Mouse (Mus musculus) ovary, adult 18-20 months (tissue): ENCODE data around the gene Hist1h2ag.

Experiments used
- DNase-seq: peaks from one replicate; pipeline ENCODE4 v3.0.0; 2022; ENCODE audit warnings: low spot score, mixed read lengths

The Hist1h2ag gene

DNA sequence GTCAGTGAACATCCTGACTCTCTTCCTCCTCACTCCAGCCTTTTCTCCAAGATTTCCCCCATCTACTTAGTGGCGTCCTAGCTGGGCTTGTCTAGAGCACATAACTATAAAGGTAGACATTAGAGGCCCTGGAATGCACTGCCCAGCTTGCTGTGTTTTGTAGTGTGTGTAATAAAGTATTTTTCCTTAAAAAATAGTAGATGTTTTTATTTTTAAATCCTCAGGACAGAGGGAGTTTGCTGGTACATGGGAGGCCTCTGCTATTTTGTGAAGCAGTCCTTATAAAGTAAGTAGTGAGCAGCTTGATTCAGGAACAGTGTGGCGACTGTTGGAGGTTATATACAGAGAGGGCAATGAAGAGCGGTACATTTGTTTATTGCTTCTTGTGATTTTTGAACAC lies 34.0 kb downstream of the Hist1h2ag start:
- no peak for DNase-seq

DNA sequence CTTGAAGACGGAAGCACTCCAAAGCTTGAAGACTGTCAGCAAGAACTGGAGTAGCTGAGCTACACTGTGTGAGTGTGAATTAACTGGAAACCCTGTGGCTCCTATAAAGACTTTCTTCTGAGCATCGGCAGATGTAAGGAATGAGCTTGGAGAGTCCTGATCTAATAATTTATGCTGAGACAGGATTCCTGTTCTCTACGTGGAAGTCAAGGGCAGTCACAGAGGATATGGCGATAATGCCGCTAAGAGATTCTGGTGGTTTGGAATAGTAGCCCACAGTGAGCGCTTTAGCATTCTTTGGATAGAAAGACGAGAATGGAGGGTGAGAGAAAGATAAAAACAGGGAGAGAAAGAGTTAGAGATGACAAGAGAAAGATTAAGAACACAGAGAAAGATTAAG lies 34.9 kb downstream of the Hist1h2ag start:
- no peak for DNase-seq

DNA sequence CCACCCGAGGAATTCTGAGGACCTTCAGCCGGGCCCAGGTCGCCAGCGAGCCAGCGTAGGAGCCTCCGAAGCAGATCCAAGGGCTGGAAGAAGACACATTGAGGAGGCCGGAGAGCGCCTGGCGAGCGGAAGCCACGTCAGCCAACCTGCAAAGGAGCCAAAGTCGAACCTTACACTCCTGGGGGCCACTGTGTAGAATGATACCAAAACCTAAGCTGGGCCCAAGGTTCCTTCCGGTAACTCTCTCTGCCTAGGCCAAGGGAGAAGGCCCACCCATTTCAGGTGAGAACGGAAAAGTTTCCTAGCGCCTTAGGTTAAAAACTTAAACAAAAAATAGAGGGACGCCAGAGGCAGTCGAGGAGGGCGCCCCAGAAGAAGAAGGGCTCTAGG lies 35.6 kb downstream of the Hist1h2ag start:
- DNase-seq, result no peak

DNA sequence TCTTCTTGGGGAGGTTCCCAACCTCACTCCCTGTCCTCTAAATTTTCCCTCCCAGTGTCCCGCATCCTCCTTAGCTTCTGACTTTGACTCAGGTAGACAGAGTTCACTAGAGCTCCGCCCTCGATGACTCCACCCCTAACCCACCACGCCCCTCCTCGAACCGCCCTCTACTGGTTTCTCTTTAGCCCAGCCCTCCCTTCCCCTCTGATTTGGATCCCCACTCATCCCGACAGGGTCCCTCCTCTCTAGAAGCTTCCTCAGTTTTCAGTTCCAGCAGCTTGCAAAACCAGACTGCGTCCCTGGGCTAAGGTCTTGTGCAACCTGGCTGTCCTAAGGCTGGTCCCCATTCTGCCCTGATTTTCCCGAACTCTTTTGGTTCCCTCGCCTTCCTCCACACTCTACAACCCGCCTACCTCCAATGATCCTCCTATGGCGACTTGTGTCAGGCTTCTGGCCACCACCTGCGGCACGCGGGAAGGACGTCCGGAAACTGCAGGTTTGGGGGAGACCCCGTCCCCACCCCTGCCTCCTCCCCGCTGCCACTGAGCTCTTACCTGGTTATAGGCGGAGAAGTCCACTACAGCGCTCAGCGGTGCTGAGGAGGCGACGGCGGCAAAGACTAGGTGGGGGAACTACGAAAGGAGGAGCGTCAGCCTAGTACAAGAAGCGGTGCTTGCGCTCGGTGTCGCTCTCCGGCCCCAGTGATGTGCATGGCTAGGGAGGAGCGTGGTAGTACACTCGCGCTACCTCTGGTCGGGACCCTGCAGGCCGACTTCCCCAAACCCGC lies 36.2 kb downstream of the Hist1h2ag start:
- no peak for DNase-seq

DNA sequence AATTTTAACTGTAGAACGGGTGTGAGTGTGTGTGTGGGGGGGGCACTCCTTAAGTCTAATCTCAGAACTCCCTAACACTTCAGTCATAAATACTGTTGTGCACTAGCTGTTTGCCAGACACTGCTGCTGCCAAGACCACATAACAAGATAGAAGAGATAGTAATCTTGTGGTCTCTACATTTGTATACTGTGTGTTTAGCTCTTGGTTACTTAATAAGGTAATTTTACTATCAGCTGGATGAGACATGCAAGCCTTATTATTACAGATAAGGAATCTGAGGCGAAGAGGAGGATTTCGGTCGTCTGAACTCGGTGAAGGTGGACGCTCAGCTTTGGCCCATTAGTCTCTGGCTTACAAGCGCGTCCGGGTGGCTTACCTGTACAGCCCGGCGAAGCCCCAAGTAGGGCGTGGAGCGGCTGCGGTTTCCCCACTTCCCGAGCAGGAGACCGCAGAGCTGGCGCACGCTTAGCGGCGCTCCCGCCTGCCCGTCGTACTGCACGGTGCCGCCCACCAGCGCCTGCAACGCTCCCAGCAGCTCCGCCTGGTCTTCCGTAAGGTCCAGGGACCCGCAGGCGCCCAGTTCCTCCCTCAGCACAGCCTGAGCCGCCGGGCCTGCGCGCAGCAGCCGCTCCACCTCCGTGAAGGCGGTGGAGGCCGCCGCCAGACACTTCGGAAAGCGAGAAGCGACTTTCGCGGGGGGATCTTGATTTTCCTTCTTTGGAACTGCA lies 37.0 kb downstream of the Hist1h2ag start:
- peak; percentile 21 for DNase-seq

DNA sequence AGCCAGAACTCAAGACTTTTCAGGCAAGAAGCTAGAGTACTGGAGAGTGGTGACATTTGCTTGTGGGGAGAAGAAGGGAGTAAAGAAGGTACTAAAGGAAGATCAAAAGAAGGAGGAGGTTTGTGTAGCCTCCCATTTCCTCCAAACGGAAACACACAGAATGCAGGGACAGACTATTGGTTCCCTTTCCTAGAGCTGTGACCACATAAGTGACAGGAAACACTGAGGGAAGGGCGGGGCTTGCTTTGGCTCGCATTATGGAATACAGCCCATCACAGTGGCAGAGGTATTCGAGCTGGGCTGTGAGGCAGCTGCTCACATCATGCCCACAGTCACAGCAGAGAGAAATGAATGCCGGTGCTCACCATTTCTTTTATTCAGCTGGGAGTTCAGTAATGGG lies 40.9 kb downstream of the Hist1h2ag start:
- no peak for DNase-seq

DNA sequence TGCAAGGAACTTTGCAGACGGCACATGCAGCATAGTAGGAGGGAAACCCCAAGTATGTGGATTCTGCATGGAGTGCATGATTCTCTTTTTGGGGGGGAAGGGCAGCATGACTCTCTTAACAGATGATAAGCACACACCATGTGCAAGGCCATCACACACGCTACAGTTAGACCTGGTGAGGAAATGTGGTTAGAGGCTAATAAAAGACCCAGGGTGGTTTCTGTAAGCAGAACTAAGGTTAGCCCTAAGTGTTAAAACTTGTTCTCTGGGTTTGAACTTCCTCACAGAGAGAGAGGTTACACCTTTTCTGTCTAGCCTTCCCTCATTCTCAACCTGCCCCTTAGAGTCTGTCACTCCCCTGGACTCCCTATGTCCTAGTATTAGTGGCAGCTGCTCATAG lies 41.4 kb downstream of the Hist1h2ag start:
- DNase-seq, result no peak

DNA sequence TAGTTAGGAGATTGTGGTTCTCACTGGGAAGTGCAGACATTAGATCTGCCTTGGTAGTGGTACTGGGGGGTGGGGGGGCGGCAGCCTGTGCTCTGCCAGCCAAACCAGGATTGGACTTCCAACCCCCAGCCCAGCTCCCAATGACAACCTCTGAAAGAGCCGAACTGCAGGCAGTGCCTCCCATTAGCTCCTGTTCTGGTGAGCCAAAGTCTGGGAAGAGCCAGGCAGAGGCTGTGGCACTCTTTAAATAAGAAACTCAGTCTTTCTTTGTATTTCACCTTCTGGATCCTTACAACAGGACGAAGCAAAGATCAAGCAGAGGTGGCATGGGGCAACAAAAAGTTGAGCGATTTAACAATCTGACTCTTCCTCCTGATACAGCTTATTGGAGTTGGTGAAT lies 43.6 kb downstream of the Hist1h2ag start:
- no peak for DNase-seq

DNA sequence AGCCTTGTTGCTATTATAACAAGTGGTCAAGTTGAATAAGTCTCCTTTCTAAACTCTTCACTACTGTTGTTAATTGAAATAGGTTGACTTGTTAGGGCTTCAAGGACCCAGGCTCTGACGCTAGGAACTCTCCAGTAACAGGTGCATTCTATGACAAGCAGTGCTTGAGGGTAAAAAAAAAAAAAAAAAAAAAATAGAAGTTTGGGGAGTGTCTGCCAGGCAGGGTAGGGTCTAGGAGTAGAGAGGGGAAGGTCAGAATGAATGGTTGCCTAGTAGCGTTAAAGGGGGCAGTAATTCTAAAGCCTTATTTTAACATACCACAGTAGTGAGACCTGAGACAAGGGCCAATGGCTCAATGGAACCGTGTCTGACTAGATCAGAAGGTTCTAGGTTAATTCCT lies 44.3 kb downstream of the Hist1h2ag start:
- no peak for DNase-seq

DNA sequence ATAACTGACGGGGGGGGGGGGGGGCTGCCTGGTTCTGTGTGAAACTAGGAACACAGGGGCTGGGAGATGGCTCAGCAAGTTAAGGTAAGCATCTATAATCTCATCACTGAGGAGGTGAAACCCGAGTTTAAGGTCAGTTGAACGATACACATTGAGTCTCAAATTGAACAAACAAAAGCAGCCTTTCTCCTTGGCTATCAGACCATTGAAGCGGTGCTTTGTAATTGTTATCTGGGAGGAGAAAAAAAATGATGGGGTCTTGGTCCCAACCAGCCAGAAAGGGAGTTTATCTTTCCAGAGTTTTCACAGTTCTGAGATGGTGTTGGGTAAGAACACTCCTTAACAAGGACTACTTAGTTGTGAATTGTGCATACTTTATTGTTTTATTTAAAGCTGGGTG lies 44.9 kb downstream of the Hist1h2ag start:
- no peak for DNase-seq

DNA sequence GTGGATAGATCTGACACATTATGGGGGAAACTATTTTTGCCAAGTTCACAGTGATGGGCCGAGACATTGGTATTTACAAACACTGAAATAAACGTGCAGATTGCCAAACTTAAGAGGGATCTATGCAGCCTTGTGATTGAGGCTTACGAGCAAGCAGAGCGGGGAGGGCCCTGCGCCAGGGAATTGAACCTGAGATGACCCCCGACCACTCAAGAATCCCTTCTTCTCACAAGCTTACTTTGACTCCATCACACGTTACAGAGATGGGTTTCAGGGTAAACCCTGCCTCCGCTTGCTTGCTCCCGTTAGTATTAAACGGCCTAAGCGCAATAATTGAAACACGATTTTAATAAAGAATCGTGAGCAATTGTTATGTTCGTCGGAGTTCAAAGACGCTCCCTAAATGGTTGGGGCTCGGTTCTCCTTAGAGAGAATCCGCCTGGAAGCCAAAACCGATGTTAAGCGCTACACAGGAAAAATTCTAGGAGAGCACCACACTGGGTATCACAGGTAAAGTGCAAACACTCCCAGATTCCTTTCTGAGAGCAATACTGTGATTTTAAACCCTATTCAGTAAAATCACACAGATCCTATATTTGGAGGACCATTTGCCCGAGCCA lies 45.4 kb downstream of the Hist1h2ag start:
- DNase-seq, result no peak

DNA sequence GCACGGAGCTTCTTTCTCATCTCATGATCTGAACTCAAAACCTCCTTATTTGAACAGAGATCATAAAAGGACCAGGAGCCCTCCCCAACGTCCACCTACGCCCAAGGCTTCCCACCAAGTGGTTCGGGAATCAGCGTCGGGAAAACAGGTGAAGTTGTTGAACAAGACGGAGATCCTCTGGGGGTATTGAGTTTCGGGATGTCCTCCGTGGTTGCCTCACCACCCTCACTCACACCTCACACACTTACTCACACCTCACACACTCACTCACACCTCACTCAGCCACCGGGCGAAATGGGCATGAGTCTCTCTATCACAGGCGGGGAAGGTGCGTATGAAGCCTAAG lies 45.9 kb downstream of the Hist1h2ag start:
- no peak for DNase-seq

DNA sequence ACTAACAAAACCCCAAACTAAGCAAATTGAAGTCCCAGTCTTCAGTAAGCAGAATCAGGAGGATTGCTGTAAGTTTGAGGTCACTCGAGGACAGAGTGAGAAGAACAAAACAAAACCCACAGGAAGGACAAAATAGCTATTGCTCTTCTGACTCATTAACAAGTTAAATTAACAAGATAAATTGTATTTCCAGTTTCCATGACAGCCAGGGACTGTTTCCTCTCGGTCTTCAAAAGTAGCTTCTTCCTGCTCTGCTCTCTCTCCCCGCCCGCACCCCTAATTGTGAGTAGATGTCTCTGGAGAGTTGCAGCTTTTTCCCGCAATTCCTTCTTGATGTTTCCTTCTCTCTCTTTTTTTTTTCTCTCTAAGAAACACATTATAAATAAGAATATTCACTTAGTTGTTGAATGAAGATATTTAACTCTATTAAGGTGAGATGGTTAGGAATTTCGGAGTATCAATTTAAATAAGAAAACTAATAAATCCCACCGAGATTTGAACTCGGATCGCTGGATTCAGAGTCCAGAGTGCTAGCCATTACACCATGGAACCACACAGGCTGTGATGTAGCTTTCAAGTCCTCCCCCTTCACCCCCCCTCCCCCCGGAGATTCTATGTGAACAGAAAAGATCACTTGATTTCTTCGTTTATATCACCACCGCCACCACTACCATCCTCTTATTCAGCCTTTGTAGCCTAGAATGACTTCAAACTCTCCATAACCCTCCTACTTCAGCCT lies 46.5 kb downstream of the Hist1h2ag start:
- no peak for DNase-seq

DNA sequence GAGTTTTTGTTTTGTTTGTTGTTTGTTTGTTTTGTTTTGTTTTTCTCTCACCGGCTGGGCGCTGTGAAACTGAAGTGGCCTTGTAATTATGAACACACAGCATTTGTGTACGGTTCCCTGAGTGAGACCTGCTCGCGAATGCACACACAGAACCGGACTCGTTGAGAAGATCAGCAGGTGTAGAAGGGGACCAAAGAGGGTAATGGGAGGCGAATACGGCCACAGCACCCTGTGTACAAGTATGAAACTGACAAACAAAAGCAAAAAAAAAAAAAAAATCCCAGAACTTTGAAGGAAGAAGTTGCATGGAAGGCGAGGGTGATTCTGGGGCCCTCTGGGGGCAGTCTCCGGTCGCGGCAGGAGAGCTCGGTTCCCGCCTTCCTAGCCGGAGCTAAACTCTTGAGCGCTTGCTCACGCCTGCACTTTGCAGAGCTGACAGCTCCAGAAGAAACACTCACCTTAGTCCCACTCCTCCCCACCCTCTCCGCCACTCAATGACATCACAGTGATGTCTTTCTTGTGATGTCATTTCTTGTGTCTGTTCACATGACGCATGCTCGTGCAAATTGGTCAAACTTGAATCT lies 47.3 kb downstream of the Hist1h2ag start:
- no peak for DNase-seq

DNA sequence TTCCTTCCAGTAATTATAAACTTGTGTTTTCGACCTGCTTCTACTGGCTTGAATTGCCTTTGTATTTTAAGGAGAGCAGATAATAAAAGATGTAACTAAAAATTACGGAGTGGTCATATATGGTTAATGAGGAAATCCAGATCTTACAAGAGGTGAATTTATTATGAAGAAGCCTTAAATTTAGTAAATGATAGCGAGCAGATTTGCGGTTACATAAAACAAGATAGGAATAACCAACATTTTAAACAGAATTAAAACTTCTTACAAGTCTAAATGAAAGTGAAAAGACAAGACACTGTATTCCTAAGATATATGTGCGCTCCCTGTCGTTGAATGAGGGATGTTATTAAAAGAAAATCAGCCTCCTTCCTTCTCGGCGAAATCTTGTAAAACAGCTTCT lies 47.8 kb downstream of the Hist1h2ag start:
- DNase-seq, result no peak

DNA sequence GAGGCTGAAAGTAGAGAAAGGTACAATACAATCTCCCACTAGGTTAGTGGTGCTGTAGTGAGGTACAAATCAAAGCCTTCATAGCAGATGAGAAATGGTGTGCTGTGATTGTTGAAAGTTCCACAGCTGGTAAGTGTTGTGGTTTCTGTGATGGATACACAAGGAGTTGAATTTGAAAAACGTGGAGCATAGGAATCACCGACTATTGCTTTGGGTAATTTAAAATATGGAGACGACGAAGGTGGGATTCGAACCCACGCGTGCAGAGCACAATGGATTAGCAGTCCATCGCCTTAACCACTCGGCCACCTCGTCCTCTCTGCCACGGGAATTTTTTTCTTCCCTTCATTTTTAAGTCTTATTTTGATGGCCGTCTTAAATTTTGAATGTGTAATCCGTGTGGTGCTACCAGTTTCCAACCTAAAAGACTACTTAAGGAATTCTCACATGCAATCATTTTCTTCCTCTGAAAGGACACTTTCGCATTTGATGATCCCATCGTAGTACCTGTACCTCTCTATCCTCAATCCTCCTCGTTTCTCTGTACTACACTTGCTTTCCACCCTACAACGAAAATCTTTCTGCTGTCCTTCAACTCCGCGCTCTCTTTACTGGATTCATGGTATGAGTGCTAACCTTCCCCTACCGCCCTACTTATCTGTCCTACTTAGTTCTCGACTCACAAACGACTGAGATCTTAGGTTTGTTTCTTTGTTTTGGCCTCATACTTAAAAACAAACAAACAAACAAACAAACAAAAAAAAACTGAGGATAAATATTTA lies 48.6 kb downstream of the Hist1h2ag start:
- no peak for DNase-seq

DNA sequence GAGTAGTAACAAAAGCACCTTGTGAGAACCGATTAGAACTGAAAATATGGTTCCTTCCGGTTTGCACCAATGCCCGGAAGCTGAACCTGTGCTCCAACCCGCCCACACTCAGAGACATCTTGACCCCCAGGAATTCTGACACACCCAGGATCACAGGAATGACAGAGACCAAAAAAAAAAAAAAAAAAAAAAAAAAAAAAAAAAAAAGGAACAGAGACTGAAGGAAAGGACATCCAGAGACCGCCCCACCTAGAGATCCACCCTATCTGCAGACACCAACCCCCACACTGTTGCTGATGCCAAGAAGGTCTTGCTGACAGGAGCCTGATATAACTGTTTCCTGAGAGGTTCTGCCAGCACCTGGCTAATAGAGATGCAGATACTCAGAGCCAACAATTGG lies 50.2 kb downstream of the Hist1h2ag start:
- DNase-seq, result no peak
